Mouse (Mus musculus): Measurements from ENCODE around the gene Smyd4.

The Smyd4 gene

DNA sequence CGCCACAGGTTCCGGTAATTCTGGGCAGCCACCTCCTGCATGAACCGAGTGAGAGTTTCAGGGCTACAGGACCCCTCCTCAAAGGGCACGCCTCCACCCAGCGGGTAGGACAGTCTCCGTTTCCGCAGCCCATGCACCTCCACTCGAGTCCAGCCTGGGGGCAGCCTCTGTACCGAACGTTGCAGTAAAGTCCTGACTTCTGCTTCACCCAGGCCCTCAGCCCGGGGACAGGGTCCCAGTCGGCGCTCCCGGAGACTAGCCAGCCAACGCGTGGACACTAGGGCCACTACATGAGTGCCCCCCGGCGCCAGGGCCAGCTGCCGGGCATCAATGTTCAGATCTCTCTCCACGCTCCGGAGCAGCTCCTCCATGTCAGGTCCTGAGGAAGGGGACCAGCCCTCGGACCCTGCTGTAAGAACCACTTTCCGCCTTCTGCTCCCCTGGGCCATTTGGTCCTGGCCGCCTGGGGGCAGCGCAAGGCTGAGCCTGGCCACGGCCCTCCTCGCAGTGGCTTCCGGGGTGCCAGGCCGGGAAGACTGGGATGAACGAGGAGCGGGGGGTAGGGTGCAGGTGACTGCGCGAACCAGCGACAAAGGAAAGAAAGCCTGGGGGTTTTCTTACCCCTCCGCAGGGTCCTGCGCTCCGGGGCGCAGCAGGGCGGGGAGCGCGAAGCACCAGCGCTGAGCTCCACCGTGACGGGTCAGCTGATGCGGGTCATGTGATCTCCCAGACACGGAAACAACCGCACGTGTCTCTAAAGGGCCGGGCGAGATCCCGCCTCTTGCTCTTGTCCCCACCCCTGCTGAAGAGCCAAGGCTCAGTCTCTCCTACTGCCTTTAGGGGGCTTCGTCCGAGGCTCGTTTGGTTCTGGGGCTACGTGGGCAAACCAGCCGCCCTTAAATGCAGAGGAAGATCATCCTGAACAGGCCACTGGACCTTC is 106.0 kb downstream of the Smyd4 start, which contains the start of gene Wdr81:
Gene Wdr81, minus strand, starts transcription at position 727 of the 940 bp plus-strand sequence.
- DNase-seq = peak; percentile 86

Data from lung, postnatal 14 days (tissue).